Mouse (Mus musculus): ENCODE results near the gene Sytl3.

Gene Sytl3

DNA sequence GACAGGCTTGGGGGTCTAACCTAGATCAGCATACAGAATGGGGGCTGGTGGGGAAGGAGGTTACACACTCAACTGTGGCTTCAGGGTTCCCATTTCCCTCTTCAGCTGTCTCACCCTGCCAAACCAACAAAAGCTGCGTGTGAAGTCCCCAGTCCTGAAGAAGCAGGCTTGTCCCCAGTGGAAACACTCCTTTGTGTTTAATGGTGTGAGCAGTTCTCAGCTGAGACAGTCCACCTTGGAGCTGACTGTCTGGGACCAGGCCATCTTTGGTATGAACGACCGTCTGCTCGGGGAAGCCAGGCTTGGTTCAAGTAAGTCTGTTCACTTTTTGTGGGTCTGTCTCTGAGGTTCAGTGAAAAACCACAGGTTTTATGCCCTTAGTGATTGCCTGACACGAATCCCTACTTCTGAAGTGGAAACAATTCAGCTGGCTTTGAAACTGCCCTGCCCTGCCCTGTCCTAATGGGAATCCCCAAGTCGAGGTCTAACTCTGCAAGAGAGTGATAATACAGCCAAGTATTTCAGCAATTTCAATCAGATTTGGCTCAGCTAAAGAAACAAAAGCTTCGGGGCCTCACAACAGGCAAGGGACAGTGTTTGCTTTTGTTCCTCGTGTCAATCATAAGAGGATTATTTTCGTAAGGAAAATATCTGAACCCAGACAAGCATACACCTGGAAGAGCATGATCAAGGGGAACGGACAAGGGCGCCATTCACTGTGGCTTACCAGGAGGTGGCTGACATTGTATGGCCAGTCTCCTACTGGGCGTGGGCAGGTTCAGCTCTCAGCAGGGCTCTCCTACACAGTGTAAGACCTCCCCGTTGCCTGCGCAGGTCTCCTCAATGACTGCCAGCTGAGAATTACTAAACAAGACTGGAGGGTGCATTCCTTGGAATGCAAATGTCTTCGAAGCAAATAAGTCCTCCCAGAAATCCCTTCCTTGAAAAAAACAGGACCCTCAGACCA lies 77.7 kb downstream of the Sytl3 start:
- DNase-seq (ENCODE audit: low read depth, low spot score): no peak

DNA sequence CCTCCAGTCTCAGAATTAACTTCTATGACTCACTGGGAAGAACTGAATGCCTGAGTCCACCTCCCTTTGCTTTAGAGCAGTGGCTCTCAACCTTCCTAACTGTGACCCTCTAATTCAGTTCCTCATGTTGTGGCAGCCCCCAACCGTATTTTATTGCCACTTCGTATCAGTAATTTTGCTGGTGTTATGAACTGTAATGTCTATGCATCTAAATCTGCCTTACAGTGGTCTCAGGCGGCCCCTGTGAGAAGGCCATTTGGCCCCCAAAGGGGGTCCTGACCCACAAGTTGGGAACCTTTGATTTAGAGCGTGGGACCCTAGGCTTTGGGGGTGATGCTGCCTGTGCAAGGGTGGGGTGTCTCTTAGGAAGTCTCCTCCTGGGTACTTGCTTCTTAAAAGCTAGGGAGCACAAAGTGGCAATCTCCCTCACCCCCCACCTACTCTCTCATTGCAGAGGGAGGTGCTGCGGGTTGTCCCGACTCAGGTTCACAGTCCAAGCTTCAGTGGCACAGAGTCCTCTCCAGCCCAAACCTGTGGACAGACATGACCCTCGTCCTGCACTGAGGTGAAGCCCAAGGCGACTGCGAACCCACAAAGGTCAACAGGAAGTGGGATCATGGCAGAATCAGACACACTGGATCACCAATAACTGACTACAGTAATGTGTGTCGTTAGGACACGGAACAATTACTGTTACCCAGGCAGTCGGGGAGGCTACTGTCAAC lies 78.5 kb downstream of the Sytl3 start:
- DNase-seq (ENCODE audit: low read depth, low spot score): no peak

GRCm38 (mm10) chr17:6738836-6739235 lies 79.9 kb downstream of the Sytl3 start:
- no peak for DNase-seq (ENCODE audit: low read depth, low spot score)

DNA sequence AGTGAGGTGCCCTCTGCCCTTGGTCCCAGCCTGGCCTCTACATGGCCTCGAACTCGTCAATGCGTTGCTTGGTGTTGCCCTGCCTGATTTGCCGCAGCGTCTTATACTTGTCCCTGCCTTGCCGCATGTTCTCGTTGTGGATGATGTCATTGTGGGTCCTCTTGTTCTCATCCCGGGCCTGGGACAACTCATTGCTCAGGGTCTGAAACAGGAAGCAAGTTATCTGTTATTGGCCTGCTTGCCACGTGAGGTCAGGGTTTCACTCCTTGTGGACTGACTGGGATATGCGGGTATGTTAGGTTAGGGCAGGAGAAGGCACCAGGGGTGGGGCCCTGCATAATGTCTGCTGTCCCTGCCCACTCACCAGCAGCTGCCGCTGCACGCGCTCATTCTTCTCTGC lies 80.4 kb downstream of the Sytl3 start:
- DNase-seq (ENCODE audit: low read depth, low spot score): no peak

- no peak for DNase-seq (ENCODE audit: low read depth, low spot score)
These were observed 80.9 kb downstream of the Sytl3 start for GRCm38 (mm10) chr17:6739756-6740155.

- no peak for DNase-seq (ENCODE audit: low read depth, low spot score)
These were observed 81.7 kb downstream of the Sytl3 start for GRCm38 (mm10) chr17:6740331-6741170.

GRCm38 (mm10) chr17:6741271-6741670 lies 82.4 kb downstream of the Sytl3 start:
- DNase-seq (ENCODE audit: low read depth, low spot score): no peak

- DNase-seq (ENCODE audit: low read depth, low spot score): no peak
These were observed 83.5 kb downstream of the Sytl3 start for GRCm38 (mm10) chr17:6742083-6743038.

- DNase-seq (ENCODE audit: low read depth, low spot score): no peak
These were observed 84.2 kb downstream of the Sytl3 start for GRCm38 (mm10) chr17:6743039-6743575.

DNA sequence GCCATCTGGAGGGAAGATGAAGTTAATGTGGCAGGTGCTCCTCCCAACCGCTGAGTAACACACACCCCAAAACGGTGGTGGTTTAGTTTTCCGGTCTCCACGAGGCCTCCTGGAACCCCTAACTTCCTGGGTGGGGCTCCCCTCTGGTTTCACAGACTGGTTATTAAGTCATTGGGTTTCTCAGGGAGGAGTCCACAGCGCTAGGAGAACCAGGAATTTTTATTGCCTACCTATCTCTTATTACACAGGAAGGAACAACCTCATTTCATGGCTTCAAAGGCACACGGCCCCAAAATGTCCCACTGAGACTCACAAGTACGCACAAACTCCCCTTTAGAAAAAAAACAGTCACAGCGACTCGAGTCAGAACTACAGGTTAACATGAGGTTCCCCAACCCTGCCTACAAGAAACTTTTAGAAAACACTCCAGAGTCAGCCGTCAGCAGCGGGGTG lies 84.9 kb downstream of the Sytl3 start:
- DNase-seq (ENCODE audit: low read depth, low spot score): no peak

- no peak for DNase-seq (ENCODE audit: low read depth, low spot score)
These were observed 85.5 kb downstream of the Sytl3 start for GRCm38 (mm10) chr17:6744366-6744765.

DNA sequence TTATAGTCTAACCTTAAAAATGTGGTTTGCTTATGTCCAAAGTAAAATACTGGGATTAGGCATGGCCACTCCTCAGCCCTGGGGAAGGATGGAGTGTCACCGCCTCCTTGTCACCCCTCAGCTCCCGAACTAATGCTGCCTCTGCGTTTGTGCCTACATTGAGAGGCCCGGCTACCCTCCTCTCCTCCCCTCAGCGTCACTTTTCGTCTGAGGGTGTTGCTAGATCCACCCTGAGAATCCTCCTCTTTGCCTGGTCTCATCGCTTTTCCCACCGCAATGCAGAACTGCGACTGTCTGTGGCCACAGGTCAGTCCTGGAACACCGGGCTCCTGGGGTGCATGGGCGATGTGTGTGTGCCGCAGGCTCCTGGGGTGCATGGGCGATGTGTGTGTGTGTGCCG lies 86.0 kb downstream of the Sytl3 start:
- DNase-seq (ENCODE audit: low read depth, low spot score): no peak

DNA sequence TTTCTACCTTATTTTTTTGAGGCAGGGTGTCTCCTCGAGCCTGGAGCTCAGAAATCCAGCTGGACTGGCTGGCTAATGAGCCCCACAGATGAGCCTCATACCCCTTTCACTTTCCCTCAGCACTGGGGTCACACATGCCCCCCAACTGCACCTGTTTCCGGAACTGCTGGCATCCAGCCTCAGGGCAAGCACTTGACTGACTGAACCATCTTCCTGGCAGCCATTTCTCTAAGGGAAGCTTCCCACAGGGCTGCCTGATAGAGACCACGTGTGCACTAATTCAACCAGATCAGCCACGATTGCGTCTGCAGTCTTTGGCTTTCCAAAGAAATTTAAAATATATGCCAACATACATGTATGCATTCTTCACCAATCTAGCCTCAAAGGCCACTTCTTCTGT lies 86.6 kb downstream of the Sytl3 start:
- no peak for DNase-seq (ENCODE audit: low read depth, low spot score)

DNA sequence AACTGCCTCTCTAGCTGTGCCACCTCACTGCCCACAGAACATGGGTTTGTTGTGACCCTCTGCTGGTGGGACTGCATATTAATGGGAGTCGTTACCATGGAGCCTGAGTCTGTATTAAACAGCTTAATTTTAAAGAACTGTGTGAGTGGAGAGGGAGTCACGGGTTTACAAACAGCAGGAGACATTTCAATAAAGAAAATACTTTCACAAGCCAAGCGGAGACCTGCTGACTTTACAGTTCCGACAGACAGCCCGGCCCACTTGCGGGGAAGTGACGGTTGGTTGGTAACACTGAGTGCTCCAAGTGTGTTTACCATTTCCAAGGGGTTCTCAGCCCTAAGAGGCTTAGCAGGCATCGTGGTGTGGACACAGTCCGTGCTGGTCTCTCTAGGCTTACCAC lies 87.1 kb downstream of the Sytl3 start:
- no peak for DNase-seq (ENCODE audit: low read depth, low spot score)

DNA sequence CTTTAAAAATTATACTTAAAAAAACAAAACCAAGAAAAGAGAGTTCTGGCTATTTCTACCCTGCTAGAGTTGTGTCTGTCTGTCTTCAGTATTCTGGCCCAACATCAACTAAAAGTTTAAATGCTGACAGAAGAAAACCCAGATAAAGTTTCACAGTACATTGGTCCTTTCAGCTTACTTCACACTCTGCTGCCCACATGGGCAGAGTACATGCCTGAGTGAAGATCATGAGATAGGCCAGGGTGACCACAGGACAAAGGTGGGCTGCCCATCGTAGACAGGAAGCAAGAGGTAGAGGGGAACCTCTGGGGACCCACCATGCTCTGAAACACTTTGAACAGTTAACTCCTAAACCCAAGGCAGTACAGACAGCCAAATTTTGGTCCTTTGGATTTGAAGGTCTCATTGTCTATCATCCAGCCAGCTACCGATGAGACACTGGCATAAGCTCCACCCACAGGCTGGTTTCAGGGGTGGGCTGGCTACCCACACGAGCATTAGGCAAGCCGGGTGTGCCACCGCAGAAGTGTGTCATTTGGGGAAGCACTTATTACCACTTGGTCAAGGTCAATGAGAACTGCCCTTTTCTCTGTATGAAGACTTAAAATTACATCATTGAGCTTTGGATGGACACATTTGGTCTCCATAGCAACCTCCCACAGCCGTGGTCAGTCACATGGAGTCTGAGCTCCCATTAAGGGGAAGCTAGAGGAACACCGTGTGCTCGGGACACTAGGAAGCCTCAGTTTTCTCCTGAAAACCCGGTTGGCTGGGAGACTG lies 87.7 kb downstream of the Sytl3 start:
- DNase-seq (ENCODE audit: low read depth, low spot score): no peak

DNA sequence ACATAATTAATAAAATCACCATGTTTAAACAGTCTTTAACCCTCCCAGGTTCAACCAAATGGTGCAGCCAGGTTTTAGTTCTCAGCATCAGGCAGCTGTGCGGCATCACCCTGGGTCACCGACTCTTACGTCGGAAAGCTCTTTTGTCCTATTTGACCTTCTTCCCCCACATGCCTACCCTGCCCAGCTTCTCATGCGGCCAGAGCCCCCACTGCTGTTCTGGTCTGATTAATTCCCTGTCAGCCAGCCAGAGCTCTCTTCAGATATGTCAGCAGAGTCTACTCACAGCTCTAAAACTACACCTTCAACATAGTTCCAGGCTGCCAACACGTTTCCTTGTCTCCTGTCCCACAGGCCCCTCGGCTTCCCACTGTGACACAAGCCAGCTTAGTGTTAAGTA lies 88.6 kb downstream of the Sytl3 start:
- DNase-seq (ENCODE audit: low read depth, low spot score): no peak

GRCm38 (mm10) chr17:6748779-6749464 lies 90.0 kb downstream of the Sytl3 start:
- DNase-seq (ENCODE audit: low read depth, low spot score): no peak

DNA sequence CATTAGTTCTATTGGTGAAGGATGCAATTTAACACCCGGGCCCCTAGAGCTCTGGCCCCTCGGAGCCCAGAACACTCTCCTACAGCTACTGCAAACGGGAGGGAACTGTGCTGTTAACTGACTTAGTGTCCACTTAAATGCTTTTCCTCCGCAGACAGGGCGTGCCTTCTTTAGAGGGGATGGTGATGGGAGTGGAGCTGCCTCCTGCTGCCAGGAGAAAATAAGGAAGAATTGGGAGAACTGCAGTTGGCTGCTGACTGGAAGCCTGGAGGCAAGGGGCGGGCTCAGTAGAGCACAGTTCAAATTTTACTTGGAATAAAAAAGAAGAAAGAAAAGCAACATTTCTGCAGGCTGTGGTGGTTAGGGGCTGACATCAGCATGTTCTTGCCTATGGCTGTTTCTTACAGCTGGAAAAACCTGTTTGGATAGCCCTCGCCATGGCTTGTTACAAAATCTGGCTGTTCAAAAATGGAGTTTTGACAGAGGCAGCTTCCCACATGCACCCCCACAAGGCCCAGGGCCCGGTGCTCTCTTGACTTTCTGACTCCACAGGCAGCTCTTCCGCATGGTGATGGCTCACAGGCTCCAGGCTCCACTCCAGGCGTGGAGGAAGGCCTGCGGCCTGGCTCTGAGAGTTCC lies 92.4 kb downstream of the Sytl3 start:
- no peak for DNase-seq (ENCODE audit: low read depth, low spot score)

Data from retina, postnatal 7 days (tissue).